Mouse (Mus musculus): ENCODE results near the gene Gabpb2.
A peak's percentile ranks its signal among the peaks of the same experiment; 100 is the strongest.

Gabpb2 gene

GRCm38 (mm10) chr3:95217255-95218134 is at the start of gene Gabpb2:
TSS of gene Gabpb2 (minus strand) at chr3:95217916.
- peak; percentile 95 for DNase-seq (ENCODE audit: low read depth, low spot score)

- DNase-seq (ENCODE audit: low read depth, low spot score): no peak
Measured at GRCm38 (mm10) chr3:95266052-95266451, 48.3 kb upstream of the Gabpb2 start.

GRCm38 (mm10) chr3:95264724-95265123 is 47.0 kb upstream of the Gabpb2 start:
- no peak for DNase-seq (ENCODE audit: low read depth, low spot score)

- DNase-seq (ENCODE audit: low read depth, low spot score): peak; percentile 68
Measured at GRCm38 (mm10) chr3:95263089-95263739, 45.5 kb upstream of the Gabpb2 start.

- DNase-seq (ENCODE audit: low read depth, low spot score): no peak
Measured at GRCm38 (mm10) chr3:95261975-95262374, 44.3 kb upstream of the Gabpb2 start.

GRCm38 (mm10) chr3:95256931-95257330 is 39.2 kb upstream of the Gabpb2 start:
- DNase-seq (ENCODE audit: low read depth, low spot score): no peak

GRCm38 (mm10) chr3:95250783-95251424 is 33.2 kb upstream of the Gabpb2 start, which contains the start of gene Bnipl:
TSS of gene Bnipl (minus strand) at chr3:95251193.
- DNase-seq (ENCODE audit: low read depth, low spot score): no peak

- no peak for DNase-seq (ENCODE audit: low read depth, low spot score)
Measured at GRCm38 (mm10) chr3:95250361-95250760, 32.6 kb upstream of the Gabpb2 start.

GRCm38 (mm10) chr3:95247660-95248336 is 30.1 kb upstream of the Gabpb2 start:
- DNase-seq (ENCODE audit: low read depth, low spot score): no peak

- no peak for DNase-seq (ENCODE audit: low read depth, low spot score)
Measured at GRCm38 (mm10) chr3:95246465-95247231, 28.9 kb upstream of the Gabpb2 start.

GRCm38 (mm10) chr3:95243086-95243485 is 25.4 kb upstream of the Gabpb2 start:
- no peak for DNase-seq (ENCODE audit: low read depth, low spot score)

- DNase-seq (ENCODE audit: low read depth, low spot score): no peak
Measured at GRCm38 (mm10) chr3:95241498-95241897, 23.8 kb upstream of the Gabpb2 start, which contains the start of gene Gm128. TSS of gene Gm128 (minus strand) at chr3:95241598.

- no peak for DNase-seq (ENCODE audit: low read depth, low spot score)
Measured at GRCm38 (mm10) chr3:95240900-95241299, 23.2 kb upstream of the Gabpb2 start.

GRCm38 (mm10) chr3:95239971-95240370 is 22.3 kb upstream of the Gabpb2 start:
- DNase-seq (ENCODE audit: low read depth, low spot score): no peak

- no peak for DNase-seq (ENCODE audit: low read depth, low spot score)
Measured at GRCm38 (mm10) chr3:95239022-95239421, 21.3 kb upstream of the Gabpb2 start.

- DNase-seq (ENCODE audit: low read depth, low spot score): no peak
Measured at GRCm38 (mm10) chr3:95237541-95238099, 19.9 kb upstream of the Gabpb2 start.

- DNase-seq (ENCODE audit: low read depth, low spot score): no peak
Measured at GRCm38 (mm10) chr3:95235386-95236301, 17.9 kb upstream of the Gabpb2 start.

- DNase-seq (ENCODE audit: low read depth, low spot score): no peak
Measured at GRCm38 (mm10) chr3:95233303-95233980, 15.7 kb upstream of the Gabpb2 start.

- DNase-seq (ENCODE audit: low read depth, low spot score): no peak
Measured at GRCm38 (mm10) chr3:95232771-95233170, 15.1 kb upstream of the Gabpb2 start.
